Mouse (Mus musculus) left cerebral cortex, postnatal 25 days (tissue): Measurements from ENCODE around the gene Rgs9. TPM values are rescaled to one million over a fixed set of nuclear protein-coding genes. Genes with fewer than 3 reads are reported as not detected.
A peak's percentile ranks its signal among the peaks of the same experiment; 100 is the strongest.

Source experiments
- DNase-seq, 2 experiments: peaks; one replicate each; pipeline ENCODE4 v3.0.0; 2022; ENCODE audit warnings: low spot score in 2 of 2, mixed read lengths in 1 of 2
- intact Hi-C: fragments of 180-260 bp; cut with DNase I; formaldehyde crosslinking; loops from one replicate; pipeline ENCODE4 v1.15.1; 2025
- total RNA-seq, 2 experiments: library from RNA; stranded (reverse); gene quantifications; 2 replicates each; pipeline ENCODE4 v1.2.3; 2021

Rgs9 gene
- total RNA-seq, 2 experiments from 2014 or later: 16.0 to 86.9 TPM

DNA sequence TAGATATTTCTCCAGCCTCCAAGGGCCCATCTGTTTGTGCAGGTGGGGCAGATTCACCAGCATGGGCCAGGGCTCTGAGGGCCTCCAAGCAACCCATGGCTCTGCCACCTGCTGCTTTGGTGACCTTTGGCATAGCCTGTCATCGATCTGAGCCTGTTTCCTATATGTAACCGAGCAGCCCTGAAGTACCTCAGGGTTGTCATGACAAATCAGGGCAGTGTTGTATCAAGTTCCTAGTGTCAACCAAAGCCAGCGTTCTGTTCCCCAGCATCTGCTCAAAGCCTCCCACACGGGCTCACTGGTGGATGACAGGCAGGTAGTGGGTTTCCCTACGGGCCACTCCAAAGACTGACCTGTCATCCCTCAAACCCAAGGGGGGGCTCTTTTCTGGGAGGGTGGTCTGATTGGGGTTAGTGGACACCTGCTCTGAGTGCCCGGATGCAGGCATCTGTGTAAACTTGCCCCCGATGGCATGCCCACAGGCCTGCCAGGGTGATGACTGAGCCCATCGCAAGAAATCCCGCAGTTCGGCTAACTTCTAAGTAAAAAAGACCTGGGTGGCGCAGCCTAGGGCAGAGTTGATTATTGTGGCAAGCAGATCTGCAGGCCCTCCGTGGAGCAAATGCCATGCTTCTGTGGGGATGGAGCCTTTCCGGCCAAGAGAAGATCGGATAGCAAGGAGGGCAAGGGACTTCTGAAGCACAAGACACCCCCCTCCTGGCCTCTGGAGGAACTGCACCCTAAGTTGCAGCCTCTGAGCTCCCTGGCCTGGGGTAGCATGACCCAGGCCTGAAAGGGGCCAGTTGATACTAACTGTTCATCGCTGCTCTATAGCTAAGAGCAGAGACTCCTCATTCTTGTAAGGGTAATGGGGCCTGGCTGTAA, 105.0 kb downstream of the Rgs9 start:
- intact Hi-C loops: loop anchor here (1.0 to 2.0 kb wide), 2 partner anchors 268 to 743 kb away; no protein-coding TSS in a partner anchor
- DNase-seq: peak; percentile 62 to 69

GRCm38 (mm10) chr11:109188235-109188634, 109.7 kb downstream of the Rgs9 start:
- DNase-seq: no peak
- intact Hi-C loops: no loop called here

DNA sequence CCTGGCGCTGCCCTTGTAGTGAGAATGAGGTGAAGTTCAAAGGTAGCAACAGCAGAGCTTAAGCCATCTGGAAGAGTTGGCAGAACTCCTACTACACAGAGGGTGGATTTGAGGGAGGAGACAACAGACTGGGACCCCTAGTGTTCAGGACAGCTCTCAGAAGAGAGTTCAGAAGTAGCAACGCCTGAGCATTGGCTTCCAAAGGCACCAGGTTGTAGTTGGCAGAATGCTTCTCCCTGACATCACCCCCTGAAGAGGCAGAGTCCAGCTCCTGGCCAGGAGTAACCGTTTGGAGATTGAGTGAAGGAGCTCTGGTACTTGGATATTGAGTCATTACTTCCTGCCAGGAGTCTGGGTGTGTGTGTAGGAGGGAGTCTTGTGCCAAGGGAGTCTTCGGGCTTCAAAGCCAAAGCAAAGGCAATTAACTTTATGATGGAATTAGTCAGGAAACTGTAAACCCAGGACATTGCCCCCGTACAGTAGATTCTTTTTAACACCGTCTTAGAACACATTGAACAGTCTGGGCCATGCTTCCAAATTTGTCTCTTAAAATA, 110.2 kb downstream of the Rgs9 start:
- intact Hi-C loops: no loop called here
- DNase-seq: no peak

DNA sequence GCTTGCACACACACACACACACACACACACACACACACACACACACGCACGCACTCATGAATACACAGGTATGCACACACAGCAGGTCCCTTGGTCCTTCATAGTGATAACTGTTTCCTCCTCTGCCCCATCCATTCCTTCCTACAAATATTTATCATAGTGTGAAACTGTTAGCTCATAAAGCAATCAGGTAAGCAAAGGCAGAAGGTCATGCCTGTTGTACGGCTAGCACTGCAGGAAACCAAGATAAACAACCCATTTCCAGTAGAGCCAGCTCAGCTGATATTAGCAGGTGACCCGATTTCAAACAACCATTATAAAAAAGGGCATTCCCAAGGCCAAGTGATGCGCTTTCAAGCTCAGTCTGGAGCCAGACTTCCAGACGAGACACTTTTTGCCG, 116.8 kb downstream of the Rgs9 start:
- no peak for DNase-seq
- intact Hi-C loops: no loop called here

DNA sequence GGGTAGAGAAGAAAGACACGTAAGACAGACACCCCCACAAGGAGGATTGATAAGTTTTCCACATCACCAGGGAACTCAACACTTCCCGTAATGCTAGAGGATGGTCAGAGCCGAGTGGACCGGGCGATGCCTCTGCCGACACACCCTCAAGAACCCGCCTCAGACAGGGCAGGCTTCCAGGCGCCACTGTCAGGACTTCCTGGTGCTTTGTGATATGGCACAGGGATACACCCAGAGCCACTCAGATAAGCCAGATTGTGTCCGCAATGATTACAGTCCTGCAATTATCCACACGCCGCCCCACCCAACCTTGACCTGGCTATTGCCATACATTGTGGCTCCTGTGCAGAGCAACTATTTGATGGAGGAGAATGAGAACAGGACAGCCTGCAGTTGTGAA, 117.6 kb downstream of the Rgs9 start:
- no peak for DNase-seq
- intact Hi-C loops: loop anchor here (1.0 kb wide), 1 partner anchor 255 kb away; no protein-coding TSS in a partner anchor

- peak; percentile 59 to 76 for DNase-seq
- intact Hi-C loops: loop anchor here (5.0 kb wide), 1 partner anchor 727 kb away; no protein-coding TSS in a partner anchor
These were observed 119.0 kb downstream of the Rgs9 start for GRCm38 (mm10) chr11:109178788-109179518.

GRCm38 (mm10) chr11:109175376-109175969, 122.5 kb downstream of the Rgs9 start:
- DNase-seq: no peak
- intact Hi-C loops: loop anchor here (5.0 kb wide), 1 partner anchor 723 kb away; no protein-coding TSS in a partner anchor

Other genes with a start within 250 kb of the Rgs9 start
- not detected for gene E030025P04Rik, start 153.8 kb downstream of the Rgs9 start, total RNA-seq
- 10 to 100 TPM; 41.9 to 47.7 TPM for gene Gna13, start 64.7 kb upstream of the Rgs9 start, total RNA-seq
- not detected for gene 9930022D16Rik, start 115.8 kb upstream of the Rgs9 start, total RNA-seq
- 10 to 100 TPM; 48.3 to 55.4 TPM for gene Amz2, start 127.8 kb upstream of the Rgs9 start, total RNA-seq
- 10 to 100 TPM in 1 of 2 experiments, 1 to 10 TPM in 1; 9.6 to 11.1 TPM for gene Arsg, start 175.2 kb upstream of the Rgs9 start, total RNA-seq
- gene Slc16a6, start 175.5 kb upstream of the Rgs9 start, total RNA-seq: 10 to 100 TPM in 1 of 2 experiments, 1 to 10 TPM in 1; 8.7 to 17.3 TPM